Mouse (Mus musculus) lung, embryonic 15.5 days (tissue): ENCODE measurements around the gene Slc5a11. TPM values are rescaled to one million over a fixed set of nuclear protein-coding genes. Genes with fewer than 3 reads are reported as not detected.

Experiments
- ATAC-seq: fragments of 200-750 bp; cut with Nextera tagmentation; 2 replicates; pipeline ENCODE4 v1.8.0; 2017; ENCODE audit warnings: moderate number of reproducible peaks, borderline replicate concordance; ENCODE audit not compliant: low FRiP score, low TSS enrichment; ENCODE audit errors: extremely low read depth
- H3K27ac ChIP-seq: fragments of 300-500 bp; sonication (generic); 2 replicates; pipeline ENCODE4 v1.5.1; 2015; ENCODE audit warnings: moderate library complexity, mild to moderate bottlenecking, inconsistent platforms
- H3K27me3 ChIP-seq: fragments of 300-500 bp; sonication (generic); 2 replicates; pipeline ENCODE4 v1.6.1; 2015; ENCODE audit warnings: inconsistent platforms
- H3K36me3 ChIP-seq: fragments of 300-500 bp; sonication (generic); 2 replicates; pipeline ENCODE4 v1.6.1; 2015; ENCODE audit warnings: inconsistent platforms
- H3K4me1 ChIP-seq: fragments of 300-500 bp; sonication (generic); 2 replicates; pipeline ENCODE4 v1.6.1; 2015; ENCODE audit warnings: inconsistent platforms
- H3K4me2 ChIP-seq: fragments of 300-500 bp; sonication (generic); 2 replicates; pipeline ENCODE4 v1.6.1; 2015; ENCODE audit warnings: inconsistent platforms, mild to moderate bottlenecking, moderate library complexity
- H3K4me3 ChIP-seq: fragments of 300-500 bp; sonication (generic); 2 replicates; pipeline ENCODE4 v1.5.1; 2015; ENCODE audit warnings: mild to moderate bottlenecking, inconsistent platforms
- H3K9ac ChIP-seq: fragments of 300-500 bp; sonication (generic); 2 replicates; pipeline ENCODE4 v1.6.1; 2015; ENCODE audit warnings: inconsistent platforms
- H3K9me3 ChIP-seq: fragments of 300-500 bp; sonication (generic); 2 replicates; pipeline ENCODE4 v1.6.1; 2016; ENCODE audit warnings: inconsistent platforms
- WGBS: fragments of 180-500 bp; shearing (Covaris S2); methylation state at CpG from one replicate; pipeline ENCODE4 v1.1.7; 2015; 5-methylcytosine and 5-hydroxymethylcytosine counted together
- polyA plus RNA-seq: library from polyadenylated mRNA; unstranded; fragments of >200 nt; fragmentation: Nextera tagmentation; extraction: Ambion mirVana; gene quantifications from 2 replicates; pipeline ENCODE4 v1.2.1, GENCODE M21; 2015

The Slc5a11 gene
- polyA plus RNA-seq, 1 experiment from 2014 or later = 0.65 TPM

DNA sequence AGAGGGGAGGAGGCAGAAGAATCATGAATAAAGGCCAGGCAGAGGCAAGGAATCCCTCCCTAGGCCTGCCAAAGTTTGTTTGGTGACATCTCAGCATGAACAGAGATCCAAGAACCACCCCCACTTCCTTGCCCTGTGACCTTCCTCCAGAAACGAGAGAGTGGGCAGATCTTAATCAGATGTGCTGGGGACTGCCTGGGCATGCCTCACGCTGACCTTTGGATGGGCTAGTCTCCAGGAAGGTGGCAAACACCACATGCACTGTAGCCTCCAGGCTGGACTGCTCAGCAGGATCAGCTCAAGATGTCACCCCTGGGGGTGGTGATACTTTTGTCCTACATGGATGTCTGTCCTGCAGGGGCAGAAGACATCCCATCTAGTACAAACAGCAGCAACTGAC is 33.6 kb downstream of the Slc5a11 start:
- Histone ChIP-seq H3K4me1 (no peaks in the 10 kb centered on the region), H3K27me3 (no peaks in the 10 kb centered on the region), H3K36me3 (no peaks in the 10 kb centered on the region), H3K9me3 (no peaks in the 10 kb centered on the region), H3K4me2 (no peak overlapping the region), H3K9ac (no peak overlapping the region), H3K4me3 (no peak overlapping the region), H3K27ac (no peak overlapping the region)
- no peak for ATAC-seq
- WGBS = 29% methylated on average over 2 of the region's 2 CpGs

DNA sequence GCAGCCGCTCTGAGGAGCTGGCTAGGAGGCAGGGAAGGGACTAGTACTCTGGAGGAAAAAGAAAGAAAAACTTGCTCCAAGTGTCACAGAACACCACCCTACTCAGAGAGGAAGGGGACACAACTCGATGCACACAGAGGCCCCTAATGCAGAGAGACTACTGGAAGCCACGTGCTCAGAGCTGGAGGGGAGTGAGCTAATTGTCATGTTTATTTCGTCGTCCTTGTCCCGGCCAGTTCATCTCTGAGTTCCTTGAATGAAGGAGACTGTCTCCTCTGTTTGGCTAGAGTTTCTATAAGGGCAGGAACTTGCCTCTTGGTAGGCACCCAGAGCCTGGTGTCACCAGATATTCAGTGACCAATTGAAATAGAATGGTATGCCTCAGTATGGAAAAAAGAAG is 36.8 kb downstream of the Slc5a11 start:
- Histone ChIP-seq H3K36me3 (no peaks in the 10 kb centered on the region), H3K27me3 (no peaks in the 10 kb centered on the region), H3K4me2 (no peak overlapping the region), H3K9me3 (no peaks in the 10 kb centered on the region), H3K4me1 (no peaks in the 10 kb centered on the region), H3K4me3 (no peak overlapping the region), H3K27ac (no peak overlapping the region), H3K9ac (no peak overlapping the region)
- ATAC-seq = no peak
- 45% methylated on average over 6 of the region's 6 CpGs for WGBS

- H3K27ac ChIP-seq = no peak overlapping the region
- no peaks in the 10 kb centered on the region for H3K4me1 ChIP-seq
- no peaks in the 10 kb centered on the region for H3K9me3 ChIP-seq
- no peak overlapping the region for H3K4me3 ChIP-seq
- H3K36me3 ChIP-seq = no peaks in the 10 kb centered on the region
- H3K9ac ChIP-seq = no peak overlapping the region
- H3K27me3 ChIP-seq = no peaks in the 10 kb centered on the region
- no peak for ATAC-seq
- WGBS = 68% methylated on average over 7 of the region's 7 CpGs
- no peak overlapping the region for H3K4me2 ChIP-seq
These were observed 38.8 kb downstream of the Slc5a11 start for GRCm38 (mm10) chr7:123253396-123253795.

DNA sequence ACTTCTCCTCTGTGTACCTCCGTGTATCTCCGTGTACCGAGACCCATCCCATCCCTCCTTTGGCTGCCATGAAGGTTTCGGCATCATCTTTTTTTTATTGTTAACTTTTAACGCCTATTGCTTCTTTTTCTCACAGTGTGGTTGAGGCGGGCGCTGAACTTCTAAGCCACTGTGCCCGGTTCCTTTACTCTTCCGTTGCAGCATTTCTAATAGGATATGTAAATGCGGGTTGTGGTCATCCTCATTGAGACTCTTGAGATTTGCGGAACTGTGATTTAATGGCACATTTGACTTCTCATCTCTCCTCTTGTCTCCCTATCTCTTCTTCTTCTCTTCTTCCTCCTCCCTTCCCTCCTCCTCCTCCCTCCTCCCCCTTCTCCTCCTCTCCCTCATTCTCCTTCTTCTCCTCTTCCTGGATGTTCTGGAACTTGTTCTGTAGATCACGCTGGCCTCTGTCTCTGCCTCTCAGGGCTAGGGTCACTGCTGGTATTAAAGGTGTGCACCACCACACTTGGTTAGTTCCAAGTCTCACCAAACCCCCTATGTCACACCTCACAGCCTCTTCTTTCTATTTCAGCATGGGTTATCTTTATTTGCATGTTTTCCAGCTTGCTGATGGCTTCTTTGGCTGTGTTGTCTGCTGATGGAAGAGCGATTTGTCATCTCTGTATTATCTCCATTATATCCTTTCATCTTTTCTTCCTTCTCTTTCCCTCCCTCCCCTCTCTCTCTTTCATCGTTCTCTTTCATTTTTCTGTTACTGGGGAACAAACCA is 39.8 kb downstream of the Slc5a11 start:
- 88% methylated on average over 14 of the region's 14 CpGs for WGBS
- Histone ChIP-seq H3K9me3 (no peaks in the 10 kb centered on the region), H3K4me3 (no peak overlapping the region), H3K4me1 (no peaks in the 10 kb centered on the region), H3K27me3 (no peaks in the 10 kb centered on the region), H3K9ac (no peak overlapping the region), H3K4me2 (no peak overlapping the region), H3K27ac (no peak overlapping the region), H3K36me3 (no peaks in the 10 kb centered on the region)
- no peak for ATAC-seq

DNA sequence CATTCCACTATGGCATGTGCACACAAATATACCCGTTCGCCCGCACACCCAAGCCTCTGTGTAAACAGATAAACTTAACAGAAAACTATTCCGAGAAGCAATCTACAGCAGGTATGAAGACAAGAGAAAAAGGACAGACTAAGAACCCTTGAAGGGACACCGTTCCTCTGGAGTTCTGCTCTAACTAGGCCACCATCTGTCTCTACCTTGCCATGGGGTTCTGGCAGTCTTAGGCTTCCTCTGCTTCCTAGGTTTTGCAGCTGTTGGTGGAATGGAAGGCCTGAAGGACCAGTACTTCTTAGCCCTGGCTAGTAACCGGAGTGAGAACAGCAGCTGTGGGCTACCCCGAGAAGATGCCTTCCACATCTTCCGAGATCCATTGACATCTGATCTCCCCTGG is 43.5 kb downstream of the Slc5a11 start:
- H3K4me2 ChIP-seq = no peak overlapping the region
- no peak overlapping the region for H3K4me3 ChIP-seq
- no peaks in the 10 kb centered on the region for H3K9me3 ChIP-seq
- no peaks in the 10 kb centered on the region for H3K27me3 ChIP-seq
- no peak for ATAC-seq
- WGBS = 58% methylated on average over 8 of the region's 8 CpGs
- no peaks in the 10 kb centered on the region for H3K36me3 ChIP-seq
- H3K9ac ChIP-seq = no peak overlapping the region
- H3K4me1 ChIP-seq = no peaks in the 10 kb centered on the region
- H3K27ac ChIP-seq = no peak overlapping the region

- Histone ChIP-seq H3K27ac (no peak overlapping the region), H3K4me2 (no peak overlapping the region)
- WGBS = 53% methylated on average over 11 of the region's 11 CpGs
These were observed 58.5 kb downstream of the Slc5a11 start for GRCm38 (mm10) chr7:123273056-123273455.

DNA sequence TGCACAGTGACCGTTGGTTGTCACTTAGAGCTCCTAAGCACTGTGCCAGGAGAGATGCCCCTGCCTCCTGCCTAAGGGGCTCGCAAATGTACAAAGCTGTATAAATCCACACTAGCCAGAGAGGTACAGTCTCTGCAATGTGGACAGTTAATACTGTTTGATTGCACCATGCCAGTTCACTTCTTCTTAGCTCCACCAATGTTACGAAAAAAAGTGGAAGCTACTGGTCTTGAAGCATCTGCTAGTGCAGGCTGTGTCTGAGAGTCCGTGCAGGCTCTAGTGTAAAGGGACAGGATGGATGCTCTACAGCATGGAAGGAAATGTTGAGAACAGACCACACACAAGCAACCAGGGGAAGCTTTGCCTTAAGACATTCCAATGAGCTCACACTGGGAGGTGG is 62.0 kb downstream of the Slc5a11 start:
- Histone ChIP-seq H3K27me3 (no peaks in the 10 kb centered on the region), H3K4me3 (no peak overlapping the region), H3K36me3 (peaks cover 17% of the 10 kb centered on the region; the same call in 1 of the 2 replicates), H3K9ac (no peak overlapping the region), H3K4me1 (no peaks in the 10 kb centered on the region), H3K9me3 (no peaks in the 10 kb centered on the region), H3K27ac (no peak overlapping the region), H3K4me2 (no peak overlapping the region)
- WGBS = 84% methylated on average over 4 of the region's 4 CpGs
- no peak for ATAC-seq

More at GRCm38 (mm10) chr7:123273056-123273455, 58.5 kb downstream of the Slc5a11 start:
- H3K27me3 ChIP-seq = no peaks in the 10 kb centered on the region
- no peak for ATAC-seq
- H3K9ac ChIP-seq = no peak overlapping the region
- no peak overlapping the region for H3K4me3 ChIP-seq
- H3K4me1 ChIP-seq = no peaks in the 10 kb centered on the region
- H3K36me3 ChIP-seq = peaks cover under 1% of the 10 kb centered on the region; the same call in 1 of the 2 replicates
- H3K9me3 ChIP-seq = no peaks in the 10 kb centered on the region

- WGBS = 89% methylated on average over 4 of the region's 4 CpGs
- H3K9me3 ChIP-seq = no peaks in the 10 kb centered on the region
- no peak overlapping the region for H3K27ac ChIP-seq
- ATAC-seq = no peak
- H3K4me2 ChIP-seq = no peak overlapping the region
- no peak overlapping the region for H3K4me3 ChIP-seq
- peaks cover 17% of the 10 kb centered on the region; the same call in 1 of the 2 replicates for H3K36me3 ChIP-seq
- no peak overlapping the region for H3K9ac ChIP-seq
- H3K27me3 ChIP-seq = no peaks in the 10 kb centered on the region
- no peaks in the 10 kb centered on the region for H3K4me1 ChIP-seq
These were observed 65.2 kb downstream of the Slc5a11 start for GRCm38 (mm10) chr7:123279797-123280196.

- peaks cover 27% of the 10 kb centered on the region for H3K36me3 ChIP-seq
- no peak overlapping the region for H3K4me3 ChIP-seq
- no peaks in the 10 kb centered on the region for H3K27me3 ChIP-seq
- H3K4me2 ChIP-seq = no peak overlapping the region
- WGBS = 54% methylated on average over 4 of the region's 4 CpGs
- H3K9me3 ChIP-seq = no peaks in the 10 kb centered on the region
- no peak for ATAC-seq
- H3K27ac ChIP-seq = no peak overlapping the region
- H3K9ac ChIP-seq = no peak overlapping the region
- H3K4me1 ChIP-seq = no peaks in the 10 kb centered on the region
These were observed 69.2 kb downstream of the Slc5a11 start for GRCm38 (mm10) chr7:123283826-123284225.

DNA sequence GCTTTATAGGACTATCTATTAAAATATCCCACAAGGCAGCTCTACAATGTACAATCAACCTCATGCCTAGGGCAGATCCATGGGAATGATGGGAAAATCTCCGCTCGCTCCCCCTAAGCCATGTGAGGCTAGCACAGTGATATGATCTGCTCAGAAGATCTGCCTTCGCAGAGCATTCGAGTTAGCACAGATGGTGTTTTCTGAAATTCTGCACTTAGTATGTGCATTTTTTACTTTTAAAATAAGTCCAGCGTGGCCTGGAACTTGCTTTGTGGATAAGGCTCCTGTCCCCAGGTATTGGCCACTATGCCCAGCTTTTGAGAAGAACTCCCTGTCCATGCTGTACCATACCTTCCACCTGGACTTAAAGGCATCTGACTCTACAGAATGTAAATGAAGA is 71.3 kb downstream of the Slc5a11 start:
- Histone ChIP-seq H3K27ac (no peak overlapping the region), H3K4me2 (no peak overlapping the region), H3K9ac (no peak overlapping the region), H3K36me3 (peaks cover 24% of the 10 kb centered on the region), H3K27me3 (no peaks in the 10 kb centered on the region), H3K9me3 (no peaks in the 10 kb centered on the region), H3K4me3 (no peak overlapping the region), H3K4me1 (no peaks in the 10 kb centered on the region)
- WGBS = 92% methylated on average over 5 of the region's 5 CpGs
- ATAC-seq = no peak

- H3K27ac ChIP-seq = no peak overlapping the region
- no peak for ATAC-seq
- H3K27me3 ChIP-seq = no peaks in the 10 kb centered on the region
- no peaks in the 10 kb centered on the region for H3K4me1 ChIP-seq
- 93% methylated on average over 3 of the region's 3 CpGs for WGBS
- H3K9me3 ChIP-seq = no peaks in the 10 kb centered on the region
- H3K36me3 ChIP-seq = peaks cover 43% of the 10 kb centered on the region
- no peak overlapping the region for H3K4me3 ChIP-seq
- H3K9ac ChIP-seq = no peak overlapping the region
- no peak overlapping the region for H3K4me2 ChIP-seq
These were observed 73.3 kb downstream of the Slc5a11 start for GRCm38 (mm10) chr7:123287903-123288302.

GRCm38 (mm10) chr7:123289176-123289575 is 74.6 kb downstream of the Slc5a11 start:
- Histone ChIP-seq H3K27me3 (no peaks in the 10 kb centered on the region), H3K9me3 (no peaks in the 10 kb centered on the region), H3K9ac (no peak overlapping the region), H3K36me3 (peaks cover 49% of the 10 kb centered on the region), H3K27ac (no peak overlapping the region), H3K4me1 (no peaks in the 10 kb centered on the region), H3K4me3 (no peak overlapping the region), H3K4me2 (no peak overlapping the region)
- 76% methylated on average over 4 of the region's 4 CpGs for WGBS
- ATAC-seq = no peak
